Mouse (Mus musculus) hematopoietic multipotent progenitor cell, adult 10-12 weeks (in vitro differentiated cells): ENCODE results near the gene Ctsl. TPM values are rescaled to one million over a fixed set of nuclear protein-coding genes. Genes with fewer than 3 reads are reported as not detected.

Experiments
- polyA plus RNA-seq: library from polyadenylated mRNA; stranded (reverse); fragments of >175 nt; gene quantifications from 2 replicates; pipeline ENCODE4 v1.2.3, GENCODE M21; 2012; ENCODE audit warnings: low replicate concordance

Gene Ctsl
- 1.8 TPM in 2 replicates for polyA plus RNA-seq

GRCm38 (mm10) chr13:64370173-64370940, at the start of gene Ctsl:
Ctsl (minus strand) TSS chr13:64370890.

GRCm38 (mm10) chr13:64312024-64312915, 58.4 kb downstream of the Ctsl start, which contains the start of gene Aaed1:
Aaed1 (minus strand) TSS chr13:64312710.

Other genes starting within 250 kb of the Ctsl start
- gene Slc35d2, start 241.5 kb downstream of the Ctsl start, polyA plus RNA-seq: 37.7 and 56.2 TPM in 2 replicates
- 4.5 and 9.7 TPM in 2 replicates for gene Zfp367, start 217.7 kb downstream of the Ctsl start, polyA plus RNA-seq
- 43.3 and 124 TPM in 2 replicates for gene Habp4, start 209.1 kb downstream of the Ctsl start, polyA plus RNA-seq
- gene Cdc14b, start 95.6 kb downstream of the Ctsl start, polyA plus RNA-seq: 2.1 TPM in 2 replicates
- 4.6 and 5.4 TPM in 2 replicates for gene Aaed1, start 58.2 kb downstream of the Ctsl start, polyA plus RNA-seq
- 11.5 and 17.0 TPM in 2 replicates for gene Cdk20, start 61.4 kb upstream of the Ctsl start, polyA plus RNA-seq
- gene Fam240b, start 126.9 kb upstream of the Ctsl start, polyA plus RNA-seq: not detected in 2 replicates